Mouse (Mus musculus) kidney, adult 8-10 months (tissue): ENCODE measurements around the gene Sike1.

ENCODE experiments used
- DNase-seq, 2 experiments: peaks; one replicate each; pipeline ENCODE4 v3.0.0; 2022

Gene Sike1

DNA sequence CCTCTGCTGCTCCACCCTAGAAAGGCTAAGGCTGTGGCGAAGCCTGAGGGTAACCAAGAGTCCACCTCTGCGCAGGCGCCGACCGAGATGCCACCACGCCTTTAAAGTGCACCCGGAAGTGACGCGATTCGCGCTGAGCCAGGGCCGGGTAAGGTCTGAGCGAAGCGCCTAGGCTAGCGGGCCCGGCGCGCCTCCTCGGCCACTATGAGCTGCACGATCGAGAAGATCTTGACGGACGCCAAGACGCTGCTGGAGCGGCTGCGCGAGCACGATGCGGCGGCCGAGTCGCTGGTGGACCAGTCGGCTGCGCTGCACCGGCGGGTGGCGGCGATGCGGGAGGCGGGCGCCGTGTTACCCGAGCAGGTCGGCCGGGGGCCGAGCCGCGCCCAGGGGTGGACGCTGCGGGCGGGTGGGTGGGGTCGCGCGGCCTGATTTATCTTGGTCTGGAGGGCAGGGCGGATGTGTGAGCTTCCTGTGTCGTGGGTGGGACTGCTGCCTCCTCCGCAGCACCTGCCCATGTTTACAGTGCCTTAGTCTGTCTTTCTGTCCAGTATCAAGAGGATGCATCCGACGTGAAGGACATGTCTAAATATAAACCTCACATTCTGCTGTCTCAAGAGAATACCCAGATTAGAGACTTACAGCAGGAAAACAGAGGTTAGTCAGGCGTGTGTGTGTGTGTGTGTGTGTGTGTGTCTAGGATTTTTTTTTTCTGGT, at the start of gene Sike1:
Gene Sike1, plus strand, starts transcription at position 104 of the 717 bp plus-strand sequence.
- peak; percentile 92 to 94 for DNase-seq

DNA sequence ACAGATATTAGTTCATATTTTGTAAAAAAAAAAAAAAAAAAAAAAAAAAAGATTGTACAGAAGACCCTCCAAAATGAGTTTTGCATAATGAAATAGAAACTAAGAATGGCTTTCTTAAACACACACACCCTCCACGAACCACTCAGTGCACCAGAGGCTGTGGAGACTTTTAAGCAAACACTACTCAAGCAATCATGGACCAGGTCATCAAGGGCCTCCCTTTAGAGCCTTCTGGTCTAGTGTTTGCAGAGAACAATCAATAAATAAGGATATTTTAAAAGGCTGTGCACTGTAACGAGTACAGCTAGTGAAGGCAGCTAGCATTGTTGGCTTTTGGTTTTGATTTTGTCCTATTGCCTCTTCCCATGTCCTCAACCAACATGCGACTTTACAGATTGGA, 49.2 kb upstream of the Sike1 start:
- no peak for DNase-seq

DNA sequence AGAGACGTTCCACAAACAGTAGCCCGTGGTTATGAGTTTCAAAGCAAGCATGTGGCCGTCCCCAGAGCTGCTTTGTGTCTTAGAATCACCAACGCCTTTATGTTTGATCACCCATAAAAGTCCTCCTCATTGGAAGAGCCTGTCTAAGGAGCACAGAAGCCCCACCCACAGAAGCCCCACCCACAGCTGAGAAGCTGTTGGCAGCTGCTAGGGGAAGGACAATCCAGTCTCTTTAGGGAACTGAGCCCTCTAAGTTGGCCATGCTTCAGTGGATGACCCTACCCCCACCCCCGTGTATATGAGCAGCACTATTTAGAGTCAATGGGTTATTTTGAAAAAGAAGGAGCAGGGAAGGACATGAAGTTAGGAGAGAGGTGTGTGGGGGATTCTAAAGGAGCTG, 48.6 kb upstream of the Sike1 start:
- DNase-seq, result no peak

DNA sequence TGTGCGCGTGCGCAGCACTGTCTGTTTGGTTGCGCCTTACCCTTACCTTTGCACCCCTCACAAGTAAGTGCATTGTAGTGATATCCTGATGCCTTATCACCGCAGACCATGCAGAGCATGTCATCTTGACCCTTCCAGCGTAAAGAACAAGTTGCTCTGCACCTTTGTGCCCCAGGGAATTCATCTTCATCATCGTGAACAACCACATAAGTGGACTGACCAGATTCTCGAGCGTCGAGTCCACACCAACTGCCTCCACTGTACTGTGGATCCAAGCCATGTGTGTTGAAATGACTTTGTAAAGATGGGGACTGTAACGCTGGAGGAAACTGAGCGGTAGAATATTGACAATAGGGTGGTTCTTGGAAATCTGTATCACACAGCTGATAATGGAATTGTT, 41.0 kb upstream of the Sike1 start:
- DNase-seq, result no peak

DNA sequence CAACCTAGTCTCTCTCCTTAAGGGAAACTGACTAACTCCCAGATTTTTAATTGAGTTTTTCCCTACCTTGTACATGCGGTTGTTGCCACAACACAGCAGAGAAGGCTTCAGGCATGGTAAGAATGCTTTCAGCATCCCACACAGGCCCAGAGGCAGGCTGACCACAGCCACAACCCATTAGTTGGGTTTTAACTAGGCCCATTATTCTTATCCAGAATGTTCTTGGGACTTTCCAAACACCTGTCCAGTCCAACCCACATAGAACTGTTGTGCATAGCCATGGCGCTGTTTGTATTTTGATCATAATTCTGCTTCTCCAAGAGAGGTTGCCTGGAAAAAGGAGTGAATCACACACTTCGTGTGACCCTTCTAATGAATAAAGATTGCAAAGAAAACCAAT, 40.4 kb upstream of the Sike1 start:
- no peak for DNase-seq

DNA sequence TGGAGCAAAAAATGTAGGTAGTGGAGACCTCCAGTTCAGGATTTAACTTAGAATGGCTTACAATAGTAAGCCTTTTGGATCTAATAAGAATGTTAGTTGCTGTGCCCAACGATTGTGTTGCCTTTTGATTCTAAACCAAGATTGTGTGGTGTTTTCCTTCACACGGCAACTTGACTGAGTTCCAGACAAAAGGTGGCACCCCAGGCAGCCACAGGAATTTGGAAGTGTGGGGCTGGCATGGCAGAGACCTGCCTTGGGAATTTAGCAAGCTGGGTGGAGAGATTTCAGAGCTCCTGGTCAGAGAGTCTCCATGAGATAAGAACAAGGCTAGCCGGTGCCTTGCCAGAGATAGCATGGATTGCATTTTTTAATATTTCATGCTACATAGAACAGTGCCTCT, 39.9 kb upstream of the Sike1 start:
- no peak for DNase-seq

DNA sequence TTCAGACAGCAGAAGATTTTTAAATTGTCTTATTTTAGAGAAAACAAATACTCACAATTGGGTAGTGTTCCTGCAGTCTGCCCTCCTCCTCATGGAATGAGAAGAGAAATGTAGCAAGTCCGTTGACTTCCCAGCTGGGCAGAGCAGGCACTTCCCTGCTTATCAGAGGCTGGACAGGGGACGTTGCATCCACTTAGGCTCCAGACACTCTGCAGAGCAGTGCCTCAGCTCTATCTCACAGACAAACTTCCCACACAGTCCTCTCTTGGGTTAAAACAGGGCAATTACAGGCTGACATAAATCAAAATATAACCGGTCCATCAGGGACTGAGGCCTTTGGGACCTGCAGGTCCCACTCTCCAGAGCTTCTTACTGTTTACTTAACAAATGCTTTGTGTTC, 31.5 kb upstream of the Sike1 start, which contains the start of gene Nr1h5:
Gene Nr1h5, minus strand, starts transcription at position 101 of the 400 bp plus-strand sequence.
- DNase-seq, result no peak

DNA sequence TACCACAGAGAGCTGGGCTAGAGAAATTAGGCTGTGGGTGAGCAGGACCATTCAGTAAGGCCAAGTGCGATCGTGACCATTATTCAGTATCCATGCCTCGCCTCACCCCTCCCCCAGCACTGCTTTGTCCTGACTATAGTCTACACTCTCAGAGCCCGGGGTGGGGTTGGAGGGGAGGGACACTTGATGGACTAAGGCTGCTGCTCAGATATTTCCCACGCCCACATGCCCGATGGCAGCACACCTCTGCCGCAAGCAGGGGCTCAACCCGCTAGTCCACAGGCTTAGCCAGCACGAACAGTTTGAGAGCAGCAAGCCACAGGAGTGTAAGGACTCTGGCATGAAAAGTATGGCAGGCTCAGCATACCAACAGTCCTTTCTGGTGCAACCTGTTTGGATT, 25.4 kb upstream of the Sike1 start:
- no peak for DNase-seq

DNA sequence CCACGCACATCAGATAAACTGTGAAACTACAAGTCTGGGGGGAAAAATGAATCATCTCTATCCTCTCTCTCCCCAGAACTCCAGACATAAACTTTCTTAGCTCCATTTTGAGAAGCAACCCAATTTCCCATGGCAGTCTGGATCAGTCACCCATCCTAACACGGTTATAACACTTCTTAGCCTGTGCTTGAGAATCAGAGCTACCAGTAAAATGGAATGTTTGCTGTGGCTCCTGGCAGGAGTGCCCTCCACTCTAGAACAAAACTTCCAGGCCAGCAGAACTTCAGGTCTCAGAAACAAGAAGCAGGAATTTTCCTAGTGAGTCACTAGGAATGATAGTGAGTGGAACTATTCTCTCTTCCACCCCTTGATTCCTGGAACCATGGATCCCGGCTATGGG, 25.0 kb upstream of the Sike1 start:
- no peak for DNase-seq

DNA sequence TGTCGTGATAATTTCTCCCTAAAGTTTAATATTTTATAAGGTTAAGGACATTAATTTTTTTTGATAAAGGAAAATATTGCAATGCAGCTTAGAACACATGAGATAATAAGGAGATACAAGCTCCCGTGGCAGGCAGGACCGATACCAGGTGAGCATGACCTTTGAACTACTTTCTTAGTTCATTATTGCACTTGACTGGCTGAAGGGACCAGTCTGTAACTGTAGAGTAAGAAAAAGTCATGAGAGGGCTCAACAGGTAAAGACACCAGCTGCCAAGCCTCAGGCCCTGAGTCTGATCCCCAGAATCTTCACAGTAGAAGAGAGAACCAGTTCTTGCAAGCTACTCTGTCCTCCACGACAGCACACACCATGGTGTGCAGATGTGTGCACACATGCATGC, 18.6 kb upstream of the Sike1 start:
- DNase-seq, result no peak

DNA sequence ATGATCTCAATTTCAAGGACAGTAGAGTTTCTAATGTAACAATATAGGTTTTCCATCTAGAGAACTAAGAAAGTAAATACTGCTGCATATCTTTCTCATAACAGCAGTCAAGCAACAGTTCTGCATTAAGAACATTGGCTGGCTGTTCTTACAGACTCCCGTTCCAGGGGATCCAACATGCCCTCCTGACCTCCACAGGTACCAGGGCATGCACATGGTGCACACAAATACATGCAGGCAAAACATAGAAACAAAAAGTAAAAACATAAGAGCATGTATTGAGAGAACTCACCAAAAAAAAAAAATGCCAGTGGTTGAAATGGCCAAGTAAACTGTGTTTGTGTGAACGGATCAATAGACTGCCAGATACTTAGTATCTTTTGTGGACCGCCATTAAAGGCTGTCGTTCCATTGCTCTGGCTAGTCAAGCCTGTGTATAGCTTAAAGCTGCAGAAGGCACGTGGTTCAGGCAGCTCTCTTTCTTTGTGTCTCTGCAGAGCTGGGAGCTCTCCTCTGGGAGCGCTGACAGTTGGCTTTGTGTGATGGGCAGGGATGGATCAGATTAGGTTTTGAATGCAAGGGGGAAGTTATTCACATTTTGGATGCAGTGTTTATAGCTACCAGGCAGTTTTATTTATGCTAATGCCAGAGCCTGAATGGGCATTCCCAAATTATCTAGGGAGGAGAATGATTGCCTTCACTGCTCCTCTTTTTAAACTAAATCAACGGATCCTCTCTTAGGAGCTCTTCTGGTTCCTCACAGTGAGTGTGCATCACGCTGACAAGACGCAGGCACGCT, 15.8 kb upstream of the Sike1 start:
- DNase-seq, result no peak

DNA sequence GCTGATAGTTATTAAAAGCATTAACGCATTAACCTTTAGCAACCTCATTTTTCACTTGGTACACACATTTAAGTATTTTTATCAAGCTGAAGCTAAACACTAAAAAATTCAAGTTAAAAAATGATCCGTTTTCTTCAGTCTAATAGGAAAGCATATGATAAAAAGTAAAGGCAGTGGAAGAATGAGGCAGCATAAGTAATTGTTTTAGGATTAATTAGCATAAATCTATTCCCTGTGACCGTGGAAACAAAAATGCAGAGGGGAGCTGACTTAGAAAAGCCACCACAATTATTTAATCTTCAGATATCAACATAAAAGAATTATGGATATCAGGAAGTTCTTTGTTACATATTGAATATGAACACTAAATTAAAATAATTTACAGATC, 15.2 kb upstream of the Sike1 start:
- no peak for DNase-seq

DNA sequence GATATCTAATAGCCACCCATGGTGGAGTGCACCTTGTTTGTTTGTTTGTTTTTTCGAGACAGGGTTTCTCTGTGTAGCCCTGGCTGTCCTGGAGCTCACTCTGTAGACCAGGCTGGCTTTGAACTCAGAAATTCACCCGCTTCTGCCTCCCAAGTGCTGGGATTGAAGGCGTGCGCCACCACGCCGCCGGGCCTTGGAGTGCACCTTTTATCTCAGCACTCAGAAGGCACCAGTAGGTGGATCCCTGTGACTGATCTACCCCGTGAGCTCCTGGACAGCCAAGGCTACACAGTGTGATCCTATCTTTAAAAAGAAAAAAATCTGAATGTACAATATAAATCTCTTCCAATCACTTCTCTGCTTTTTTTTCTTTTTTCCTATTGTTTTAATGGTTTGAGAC, 4.5 kb upstream of the Sike1 start:
- no peak for DNase-seq

DNA sequence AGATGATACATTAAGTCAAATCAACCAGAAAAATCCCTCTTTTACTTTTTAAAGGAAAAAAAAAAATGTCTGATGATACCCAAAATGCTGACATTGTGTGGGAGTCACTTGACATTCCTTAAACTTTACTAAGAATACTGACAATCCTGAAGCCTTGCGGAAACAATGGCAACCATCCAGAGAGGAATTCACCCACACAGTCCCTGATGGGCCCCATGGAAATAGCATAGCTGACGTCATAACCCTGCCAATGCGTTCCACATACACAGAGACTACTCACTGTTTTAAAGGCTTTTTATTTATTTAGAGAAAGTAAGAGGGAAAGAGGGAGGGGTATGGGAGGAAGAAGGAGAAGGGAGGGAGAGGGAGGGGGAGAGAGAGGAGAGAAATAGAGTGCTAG, 2.6 kb upstream of the Sike1 start:
- DNase-seq, result no peak

DNA sequence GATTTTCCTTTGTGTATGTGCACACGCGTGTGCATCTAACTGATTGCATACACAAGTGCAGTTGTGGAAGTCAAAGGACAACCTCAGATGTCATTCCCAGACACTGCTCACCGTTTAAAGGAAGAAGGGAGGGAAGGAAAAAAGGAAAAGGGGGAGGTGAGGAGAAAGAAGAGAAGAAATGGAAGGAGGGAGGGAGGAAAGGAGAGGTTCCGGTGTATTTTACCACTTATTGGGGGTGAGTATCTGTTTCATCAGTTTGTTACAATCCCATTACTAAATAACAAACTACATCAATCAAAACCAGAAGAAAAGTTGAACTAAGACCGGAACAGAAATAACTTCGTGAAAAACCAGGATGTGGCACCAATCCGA, 289 bp upstream of the Sike1 start:
- no peak for DNase-seq

DNA sequence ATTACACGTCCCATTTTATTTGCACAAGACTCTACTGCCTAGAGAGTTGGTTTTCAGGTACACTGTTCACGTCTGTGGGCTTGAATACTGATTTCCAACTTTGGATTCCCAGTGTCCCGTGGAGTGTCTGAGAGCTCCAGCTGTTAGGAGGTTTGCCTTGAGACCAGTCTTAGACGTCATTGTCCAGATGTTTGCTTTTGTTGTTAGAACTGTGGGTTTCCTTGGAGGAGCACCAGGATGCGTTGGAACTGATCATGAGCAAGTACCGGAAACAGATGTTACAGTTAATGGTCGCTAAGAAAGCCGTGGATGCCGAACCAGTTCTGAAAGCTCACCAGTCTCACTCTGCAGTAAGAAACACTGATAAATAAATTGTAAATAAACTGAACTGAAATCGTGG, 1.5 kb downstream of the Sike1 start:
- DNase-seq, result no peak

DNA sequence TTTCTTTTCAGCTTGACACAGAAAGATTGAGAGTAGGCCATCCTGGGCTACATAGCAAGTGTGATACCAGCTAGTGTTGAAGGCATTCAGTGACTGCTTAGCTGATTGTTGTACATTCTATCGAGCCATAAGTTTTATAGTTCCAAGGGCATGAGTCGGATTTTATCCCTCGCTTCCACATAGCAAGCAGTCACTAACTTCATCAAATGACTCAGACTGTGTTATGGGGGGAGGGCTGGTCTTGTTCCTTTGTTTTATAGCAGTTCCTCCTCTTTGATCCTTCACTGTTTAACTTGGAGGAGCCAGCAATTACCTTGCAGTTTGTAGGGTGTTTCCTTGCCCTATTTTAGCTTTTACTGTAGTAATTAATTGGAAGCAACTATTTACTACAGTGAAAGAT, 2.1 kb downstream of the Sike1 start:
- no peak for DNase-seq

DNA sequence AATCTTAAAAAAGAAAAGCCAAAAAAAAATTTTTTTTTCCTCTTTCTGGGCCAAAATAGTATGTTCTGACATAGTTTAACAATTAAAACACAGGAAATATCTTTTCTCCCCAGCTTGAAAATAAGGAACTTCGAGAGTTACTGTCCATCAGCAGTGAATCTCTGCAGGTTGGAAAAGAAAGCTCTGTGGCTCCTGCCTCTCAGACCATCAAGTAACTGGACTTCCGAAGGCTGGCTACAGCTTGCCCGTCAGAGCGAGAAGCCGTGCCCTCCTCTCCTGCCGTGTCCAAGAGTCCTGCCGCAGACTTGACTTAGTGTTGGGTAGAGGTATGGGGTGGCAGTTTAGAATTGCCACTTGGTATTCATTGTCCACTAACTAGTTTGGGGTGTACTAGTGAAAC, 6.1 kb downstream of the Sike1 start:
- DNase-seq, result no peak

DNA sequence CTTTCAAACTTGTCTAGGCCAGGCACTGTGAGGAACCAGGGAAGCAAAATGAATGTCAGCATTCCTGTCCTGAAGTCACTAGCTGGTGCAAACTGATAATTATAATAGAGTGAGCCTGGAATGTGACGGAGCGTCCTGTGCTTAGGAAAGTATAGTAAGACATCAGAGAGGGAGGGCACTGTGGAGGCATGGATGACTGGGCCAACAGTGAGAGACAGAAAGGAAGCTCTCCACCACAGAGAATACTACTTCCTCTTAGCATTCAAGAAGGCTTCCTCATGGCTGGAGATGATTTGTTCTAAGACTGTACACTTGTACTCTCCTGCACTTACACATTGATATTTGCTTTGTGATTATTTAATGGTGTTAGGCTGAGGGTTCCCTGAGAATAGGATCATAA, 21.8 kb downstream of the Sike1 start:
- no peak for DNase-seq

DNA sequence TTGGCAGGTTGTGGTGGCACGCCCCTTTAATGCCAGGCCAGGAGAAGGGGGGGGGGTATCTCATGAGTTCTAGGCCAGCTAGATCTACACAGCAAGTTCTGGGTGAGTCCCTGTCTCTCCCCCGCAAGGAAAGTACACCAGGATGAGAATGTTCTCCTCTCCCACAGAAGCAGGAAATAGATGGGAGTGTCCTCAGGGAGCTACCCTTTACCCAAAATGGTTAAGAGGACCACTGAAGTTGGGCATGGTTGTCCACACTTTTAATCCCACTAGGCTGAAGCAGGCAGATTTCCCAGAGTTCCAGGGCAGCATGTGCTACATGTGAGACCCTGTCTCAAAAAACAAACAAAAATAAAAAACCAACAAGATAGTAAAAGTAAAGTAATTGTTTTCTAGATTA, 24.0 kb downstream of the Sike1 start:
- DNase-seq, result no peak

DNA sequence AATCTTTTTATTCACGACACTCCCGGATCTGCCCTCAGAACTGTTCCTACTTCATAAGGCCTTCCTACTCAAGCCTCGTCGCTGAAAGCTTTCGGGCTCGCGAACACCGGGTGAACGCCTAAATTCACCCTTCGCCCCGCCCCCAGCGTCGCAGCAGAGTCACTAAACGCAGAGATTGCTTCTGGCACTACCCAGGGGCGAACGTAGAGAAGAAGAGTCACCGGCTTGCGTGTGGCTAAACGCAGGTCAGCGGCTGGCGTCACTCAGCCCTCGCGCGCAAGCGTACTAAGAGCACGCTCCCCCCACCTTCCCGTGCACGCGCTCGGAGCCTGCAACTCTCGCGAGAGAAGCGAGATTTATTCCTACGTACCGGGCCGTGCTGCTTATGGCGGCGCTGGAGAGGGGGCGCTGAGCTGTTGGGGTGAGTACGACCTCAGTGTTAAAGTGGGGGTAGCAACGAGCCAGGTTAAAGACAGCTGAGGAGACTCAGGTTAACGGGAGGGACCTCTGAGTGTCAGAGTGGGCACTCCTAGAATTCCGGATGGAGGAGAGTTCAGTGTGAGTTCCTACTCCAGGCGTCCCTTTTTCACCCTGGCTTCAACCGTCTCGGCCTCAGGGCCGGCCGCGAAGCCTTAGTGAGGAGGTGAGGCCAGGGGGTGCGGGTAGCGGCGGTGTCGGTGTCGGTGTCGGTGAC, 24.9 kb downstream of the Sike1 start, which contains the start of gene Csde1:
Gene Csde1, plus strand, starts transcription at position 178 of the 694 bp plus-strand sequence.
- peak; percentile 97 to 98 for DNase-seq

DNA sequence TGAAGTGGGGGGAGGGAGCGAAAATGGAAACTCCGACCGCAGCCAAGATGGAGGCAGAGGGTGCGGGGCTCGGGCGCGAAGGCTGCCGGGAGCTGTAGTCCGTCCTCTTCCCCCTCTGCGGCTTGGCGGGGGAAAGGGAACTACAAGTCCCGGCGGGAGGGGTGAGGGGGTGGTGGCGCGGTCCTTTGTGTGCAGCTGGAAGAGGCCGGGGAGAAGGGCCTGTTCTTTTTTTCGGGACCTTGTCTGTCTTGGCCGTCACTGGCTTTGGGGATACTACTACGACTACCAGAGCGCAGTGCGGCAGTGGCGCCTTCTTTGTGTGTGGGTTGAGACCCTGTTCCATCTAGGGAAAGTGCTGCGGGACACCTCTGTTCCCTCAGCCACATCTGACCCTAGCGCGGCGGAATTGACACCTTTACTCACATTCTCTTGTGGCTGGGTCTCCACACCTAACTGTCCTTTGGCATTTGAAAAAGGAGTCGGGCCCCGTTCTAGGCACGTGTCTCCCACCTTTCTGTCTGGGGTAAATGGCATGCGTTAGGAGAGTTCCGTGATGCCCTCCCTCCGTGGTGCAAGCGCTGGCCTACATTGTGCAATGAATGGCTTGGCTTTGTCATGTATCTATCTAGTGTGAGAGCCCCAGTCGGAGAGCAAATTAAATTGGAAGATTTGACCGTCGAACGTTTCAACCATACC, 25.6 kb downstream of the Sike1 start:
- peak; percentile 84 to 85 for DNase-seq

DNA sequence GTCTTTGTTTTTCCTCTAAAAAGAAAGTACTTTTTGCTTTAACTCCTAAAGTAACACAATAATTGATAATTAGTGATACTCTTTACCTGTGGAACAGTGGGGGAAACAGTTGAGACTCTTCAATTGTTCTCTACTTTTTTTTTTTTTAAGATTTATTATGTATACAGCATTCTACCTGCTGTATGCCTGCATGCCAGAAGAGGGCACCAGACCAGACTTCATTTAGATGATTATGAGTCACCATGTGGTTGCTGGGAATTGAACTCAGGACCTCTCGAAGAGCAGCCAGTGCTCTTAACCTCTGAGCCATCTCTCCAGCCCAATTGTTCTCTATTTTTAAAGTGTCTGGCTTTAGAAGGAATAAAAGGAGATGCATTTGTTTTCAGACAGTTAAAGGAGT, 30.7 kb downstream of the Sike1 start:
- no peak for DNase-seq
